Mouse (Mus musculus) C2C12 (cell line): Measurements from ENCODE around the gene Ccdc62.

Experiments used
- CTCF ChIP-seq: IDR thresholded peaks from one replicate; pipeline ENCODE4 v1.5.1; 2011; ENCODE audit not compliant: control insufficient read depth, insufficient read depth, insufficient read length
- MYOD1 ChIP-seq: IDR thresholded peaks from one replicate; pipeline ENCODE4 v1.6.1; 2011; ENCODE audit warnings: low read depth; ENCODE audit not compliant: control insufficient read depth, insufficient read length
- USF1 ChIP-seq: IDR thresholded peaks from one replicate; pipeline ENCODE4 v1.6.1; 2011; ENCODE audit warnings: low read depth, mild to moderate bottlenecking, control low read depth, moderate library complexity

GRCm38 (mm10) chr5:123896395-123896794 is 34.1 kb upstream of the Ccdc62 start:
- TF ChIP-seq MYOD1 (no peak), CTCF (no peak), USF1 (no peak)
